Mouse (Mus musculus): Measurements from ENCODE around the gene Psmb9. TPM values are rescaled to one million over a fixed set of nuclear protein-coding genes. Genes with fewer than 3 reads are reported as not detected.

Gene Psmb9
- polyA plus RNA-seq, 1 experiment, result 4.7 TPM

GRCm38 (mm10) chr17:34206731-34207130, 19.2 kb upstream of the Psmb9 start:
- DNase-seq (ENCODE audit: extremely low spot score in 1 of 2, low spot score in 1 of 2), result no peak

GRCm38 (mm10) chr17:34205746-34206176, 18.2 kb upstream of the Psmb9 start:
- peak in 1 of 2 experiments; percentile 27 for DNase-seq (ENCODE audit: extremely low spot score in 1 of 2, low spot score in 1 of 2)

- DNase-seq (ENCODE audit: extremely low spot score in 1 of 2, low spot score in 1 of 2), result no peak
These were observed 17.6 kb upstream of the Psmb9 start for GRCm38 (mm10) chr17:34205021-34205745.

DNA sequence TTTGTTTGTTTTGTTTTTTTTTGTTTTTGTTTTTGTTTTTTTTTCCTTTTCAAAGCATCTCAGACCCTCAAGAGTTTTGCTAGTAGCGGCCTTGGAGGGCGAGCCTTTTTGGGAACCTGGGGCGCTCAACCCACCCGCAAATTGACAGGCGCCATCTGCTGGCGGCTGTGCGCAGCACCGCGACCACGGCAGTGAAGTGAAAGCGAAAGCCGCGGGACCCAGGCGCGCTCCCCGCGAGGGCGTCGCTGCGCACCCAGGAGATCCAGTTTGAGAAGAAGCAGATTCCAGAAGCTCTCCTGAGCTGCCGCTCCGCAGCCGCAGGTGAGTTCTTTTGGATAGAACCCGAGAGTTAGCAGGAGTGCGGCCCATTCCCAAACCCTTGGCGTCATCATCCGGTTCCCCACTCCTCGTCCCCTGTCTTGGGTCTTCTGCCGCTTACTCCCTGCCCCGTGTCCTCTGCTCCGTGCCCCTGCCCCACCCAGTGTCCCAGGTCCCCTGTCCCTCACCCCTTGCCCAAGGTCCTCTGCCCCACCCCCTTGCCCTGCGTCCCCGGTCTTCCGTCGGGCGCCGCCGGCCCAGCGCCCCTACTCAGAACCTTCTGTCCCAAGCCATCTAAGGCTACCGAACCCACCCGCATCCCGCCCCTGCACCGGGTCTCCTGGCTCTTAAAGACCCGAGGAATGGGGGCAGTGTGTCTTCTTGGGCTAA, 16.9 kb upstream of the Psmb9 start:
- DNase-seq (ENCODE audit: extremely low spot score in 1 of 2, low spot score in 1 of 2), result peak in 1 of 2 experiments; percentile 92

DNA sequence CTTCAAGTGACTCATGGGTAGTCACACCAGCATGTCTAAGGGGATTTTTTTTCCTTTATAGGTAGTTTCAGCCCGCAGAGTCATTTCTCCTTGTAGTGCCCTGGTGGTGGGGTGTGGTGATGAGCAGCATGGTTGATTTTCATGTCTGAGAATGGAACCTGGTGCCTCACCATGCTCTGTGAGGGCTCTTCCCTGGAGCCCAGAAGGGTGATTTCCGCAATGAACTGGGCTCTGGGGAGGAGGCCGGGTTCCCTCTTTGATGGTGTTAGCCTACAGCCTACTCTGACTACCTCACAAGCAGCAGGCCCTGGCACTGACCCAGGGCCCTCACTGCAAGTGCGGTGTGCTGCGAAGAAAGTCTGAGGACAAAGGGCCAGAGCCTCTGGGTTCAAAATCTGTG, 15.9 kb upstream of the Psmb9 start, which contains the start of gene Tap2:
Gene Tap2 (plus strand): TSS at position 84 of the 400 bp plus-strand sequence.
- no peak for DNase-seq (ENCODE audit: extremely low spot score in 1 of 2, low spot score in 1 of 2)

DNA sequence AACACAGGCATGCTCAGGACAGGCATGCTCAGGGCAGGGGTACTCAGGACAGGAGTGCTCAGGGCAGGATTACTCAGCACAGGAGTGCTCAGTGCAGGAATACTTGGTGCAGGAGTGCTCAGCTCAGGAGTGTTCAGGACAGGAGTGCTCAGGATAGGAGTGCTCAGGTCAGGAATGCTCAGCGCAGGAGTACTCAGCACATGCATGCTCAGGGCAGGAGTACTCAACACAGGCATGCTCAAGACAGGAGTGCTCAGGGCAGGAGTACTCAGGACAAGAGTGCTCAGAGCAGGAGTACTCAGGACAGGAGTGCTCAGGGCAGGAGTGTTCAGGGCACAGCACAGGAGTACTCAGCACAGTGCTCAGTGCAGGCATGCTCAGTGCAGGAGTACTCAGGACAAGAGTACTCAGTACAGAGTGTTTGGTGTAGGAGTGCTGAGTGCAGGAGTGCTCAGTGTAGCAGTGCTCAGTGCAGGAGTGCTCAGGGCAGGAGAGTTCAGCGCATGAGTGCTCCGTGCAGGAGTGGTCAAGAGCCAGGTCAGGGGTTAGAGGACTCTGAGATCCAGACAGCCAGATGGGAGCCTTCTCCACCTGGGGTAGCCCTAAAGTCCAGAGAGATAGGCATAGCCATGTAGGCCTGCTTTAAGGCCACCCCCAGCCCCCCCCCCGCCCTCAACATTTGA, 15.3 kb upstream of the Psmb9 start:
- no peak for DNase-seq (ENCODE audit: extremely low spot score in 1 of 2, low spot score in 1 of 2)

DNA sequence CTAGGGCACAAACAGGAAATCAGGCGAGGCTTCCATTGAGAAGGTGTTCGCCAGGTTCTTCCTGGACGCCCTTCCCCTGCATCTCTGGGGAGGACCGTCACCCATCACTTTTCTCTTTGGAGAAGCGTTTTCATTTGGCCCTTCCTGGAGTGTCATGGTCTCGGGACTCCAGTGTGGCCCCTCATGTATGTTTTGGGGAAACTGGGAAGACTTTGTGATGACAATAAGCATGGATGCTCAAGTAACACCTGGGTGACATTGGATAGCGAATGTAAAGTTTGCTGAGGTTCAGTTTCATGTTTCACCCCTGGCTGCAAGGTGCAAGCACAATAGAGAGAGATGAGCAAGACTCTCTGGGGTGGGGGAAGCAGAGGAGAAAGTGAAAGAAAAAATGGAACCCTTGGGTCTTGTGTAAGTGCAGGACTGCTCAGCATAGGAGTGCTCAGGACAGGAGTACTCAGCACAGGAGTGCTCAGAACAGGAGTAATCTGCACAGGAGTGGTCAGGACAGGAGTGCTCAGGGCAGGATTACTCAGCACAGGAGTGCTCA, 14.0 kb upstream of the Psmb9 start:
- DNase-seq (ENCODE audit: extremely low spot score in 1 of 2, low spot score in 1 of 2), result no peak

DNA sequence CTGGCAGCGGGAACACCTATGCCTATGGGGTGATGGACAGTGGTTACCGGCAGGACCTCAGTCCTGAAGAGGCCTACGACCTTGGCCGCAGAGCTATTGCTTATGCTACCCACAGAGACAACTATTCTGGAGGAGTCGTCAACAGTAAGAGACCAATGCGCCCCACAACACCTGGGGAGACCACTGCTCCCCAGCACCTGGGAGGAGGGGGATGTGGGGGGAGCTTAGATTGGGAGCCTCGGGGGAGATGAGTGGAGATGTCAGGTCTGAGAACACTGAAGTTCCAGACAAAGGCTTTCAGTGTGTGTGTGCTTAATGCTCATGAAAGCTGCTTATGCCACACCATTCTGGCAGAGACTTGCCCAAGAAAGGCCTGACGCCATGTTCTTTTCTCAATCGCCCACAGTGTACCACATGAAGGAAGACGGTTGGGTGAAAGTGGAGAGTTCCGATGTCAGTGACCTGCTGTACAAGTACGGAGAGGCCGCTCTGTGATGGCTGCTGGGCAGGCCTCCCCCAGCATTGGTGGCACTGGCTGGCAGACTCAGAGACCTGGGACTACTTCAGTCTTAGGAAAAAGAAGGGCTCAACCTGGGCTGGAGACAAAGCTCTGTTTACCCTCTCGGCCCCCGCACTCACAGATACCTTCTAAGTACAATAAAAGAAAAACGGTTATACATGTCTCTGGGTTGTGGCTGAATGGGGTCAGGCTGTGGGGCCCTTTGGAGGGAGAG, 13.4 kb upstream of the Psmb9 start:
- DNase-seq (ENCODE audit: extremely low spot score in 1 of 2, low spot score in 1 of 2), result no peak

DNA sequence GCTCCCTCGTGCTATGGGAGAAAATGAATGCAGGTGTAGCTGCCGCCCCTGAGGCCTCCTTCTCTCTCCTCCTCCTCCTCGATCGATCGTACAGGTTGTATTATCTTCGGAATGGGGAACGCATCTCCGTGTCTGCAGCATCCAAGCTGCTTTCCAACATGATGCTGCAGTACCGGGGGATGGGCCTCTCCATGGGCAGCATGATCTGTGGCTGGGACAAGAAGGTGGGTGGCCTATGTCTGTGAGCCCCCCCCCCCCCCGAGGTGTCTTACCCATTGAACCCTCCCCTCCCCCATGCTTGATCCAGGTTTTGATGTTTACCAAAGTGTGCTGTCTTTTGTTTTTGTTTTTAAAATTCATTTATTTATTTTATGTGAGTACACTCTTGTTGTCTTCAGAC, 12.5 kb upstream of the Psmb9 start:
- no peak for DNase-seq (ENCODE audit: extremely low spot score in 1 of 2, low spot score in 1 of 2)

DNA sequence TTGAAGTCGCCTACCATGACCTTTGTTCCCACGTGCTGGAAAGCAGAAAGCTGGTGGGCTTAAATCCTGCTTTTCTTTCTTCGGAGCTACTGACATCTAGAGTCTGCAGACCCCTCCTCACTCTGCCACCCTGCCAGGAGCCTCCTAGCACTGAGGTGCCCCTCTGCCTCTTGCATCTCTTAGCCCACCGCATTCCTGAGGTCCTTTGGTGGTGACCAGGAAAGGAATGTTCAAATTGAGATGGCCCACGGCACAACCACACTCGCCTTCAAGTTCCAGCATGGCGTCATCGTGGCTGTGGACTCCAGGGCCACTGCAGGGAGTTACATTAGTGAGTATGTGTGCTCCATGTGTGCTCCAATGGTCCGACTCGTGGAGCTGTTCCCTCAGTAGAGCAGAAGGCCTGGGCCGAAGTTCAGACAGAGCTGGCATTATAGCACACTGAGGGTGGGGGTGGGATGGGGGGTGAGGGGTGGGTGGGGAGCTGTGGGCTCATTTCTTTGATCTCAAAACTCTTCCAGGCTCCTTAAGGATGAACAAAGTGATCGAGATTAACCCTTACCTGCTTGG, 11.6 kb upstream of the Psmb9 start:
- DNase-seq (ENCODE audit: extremely low spot score in 1 of 2, low spot score in 1 of 2), result no peak

DNA sequence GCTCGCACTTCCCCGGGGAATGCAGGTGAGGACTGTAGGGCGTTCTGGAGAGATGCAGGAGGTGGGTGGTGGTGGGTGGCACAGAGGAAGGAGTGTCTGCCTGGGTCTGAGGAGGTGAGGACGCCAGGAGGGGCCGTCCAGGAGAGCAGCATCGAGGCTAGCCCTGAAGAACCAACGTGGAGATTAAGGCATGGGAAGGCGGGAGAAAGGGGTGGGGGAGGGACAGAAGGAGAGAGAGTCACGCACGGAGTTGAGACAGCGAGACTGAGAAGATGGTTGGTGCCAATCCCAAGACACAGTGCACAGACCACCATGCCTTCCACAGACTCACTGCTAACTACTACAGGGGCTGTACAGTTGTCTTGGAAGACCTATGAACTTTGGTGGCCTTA, 11.0 kb upstream of the Psmb9 start:
- no peak for DNase-seq (ENCODE audit: extremely low spot score in 1 of 2, low spot score in 1 of 2)

DNA sequence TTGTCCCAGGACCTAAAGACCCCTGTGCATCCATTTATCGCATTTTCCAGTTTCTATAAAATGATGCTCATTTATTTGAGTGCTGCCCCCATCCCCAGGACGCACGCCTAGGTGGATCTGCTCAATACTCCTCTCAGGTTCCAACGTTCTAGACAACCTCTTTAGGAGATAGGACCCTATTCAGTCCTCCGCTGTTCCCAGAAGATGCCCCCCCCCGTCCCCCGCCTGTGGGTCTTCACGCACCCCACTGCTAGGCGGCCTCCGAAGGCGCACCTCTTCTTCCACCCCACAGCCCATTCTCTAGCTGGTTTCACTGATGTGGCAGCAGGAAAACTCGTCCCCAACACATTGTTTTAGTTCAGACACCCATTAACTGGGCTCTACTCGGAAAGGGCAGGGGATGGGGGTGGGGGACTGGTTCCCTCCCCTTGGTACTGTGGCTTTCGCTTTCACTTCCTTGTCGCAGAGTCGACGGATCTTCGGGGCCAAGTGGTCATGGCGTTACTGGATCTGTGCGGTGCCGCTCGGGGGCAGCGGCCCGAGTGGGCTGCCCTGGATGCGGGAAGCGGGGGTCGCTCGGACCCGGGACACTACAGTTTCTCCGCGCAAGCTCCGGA, 10.4 kb upstream of the Psmb9 start:
- DNase-seq (ENCODE audit: extremely low spot score in 1 of 2, low spot score in 1 of 2), result no peak

- peak; percentile 78 to 91 for DNase-seq (ENCODE audit: extremely low spot score in 1 of 2, low spot score in 1 of 2)
These were observed 9.7 kb upstream of the Psmb9 start, which contains the start of gene Psmb8 for GRCm38 (mm10) chr17:34196941-34197894. Gene Psmb8, plus strand, starts transcription at chr17:34197721.

DNA sequence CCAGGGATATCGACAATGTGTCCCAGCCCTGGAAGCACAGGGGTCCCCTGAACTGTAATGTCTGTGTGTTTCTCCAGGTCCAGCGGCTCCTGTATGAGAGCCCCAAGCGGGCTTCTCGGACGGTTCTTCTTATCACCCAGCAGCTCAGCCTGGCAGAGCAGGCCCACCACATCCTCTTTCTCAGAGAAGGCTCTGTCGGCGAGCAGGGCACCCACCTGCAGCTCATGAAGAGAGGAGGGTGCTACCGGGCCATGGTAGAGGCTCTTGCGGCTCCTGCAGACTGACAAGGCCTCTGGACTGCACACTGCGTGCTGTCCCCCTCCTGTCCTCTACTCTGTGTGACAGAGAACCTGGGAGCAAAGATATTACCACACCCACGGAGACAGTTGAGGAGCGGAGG, 8.9 kb upstream of the Psmb9 start:
- no peak for DNase-seq (ENCODE audit: extremely low spot score in 1 of 2, low spot score in 1 of 2)

GRCm38 (mm10) chr17:34194723-34195122, 7.2 kb upstream of the Psmb9 start:
- DNase-seq (ENCODE audit: extremely low spot score in 1 of 2, low spot score in 1 of 2), result no peak

DNA sequence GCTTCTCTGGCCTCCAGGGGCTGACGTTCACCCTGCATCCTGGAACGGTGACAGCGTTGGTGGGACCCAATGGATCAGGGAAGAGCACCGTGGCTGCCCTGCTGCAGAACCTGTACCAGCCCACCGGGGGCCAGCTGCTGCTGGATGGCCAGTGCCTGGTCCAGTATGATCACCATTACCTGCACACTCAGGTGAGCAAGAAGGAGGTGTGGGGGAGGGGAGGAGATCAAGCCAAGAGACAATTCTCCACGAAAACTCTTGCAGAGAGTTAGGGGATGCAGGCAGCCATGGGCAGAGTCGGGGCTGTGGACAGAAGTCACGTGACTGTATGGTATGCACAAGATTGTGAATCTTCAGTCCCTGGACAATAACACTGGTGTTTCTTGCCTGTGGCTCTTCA, 5.9 kb upstream of the Psmb9 start:
- DNase-seq (ENCODE audit: extremely low spot score in 1 of 2, low spot score in 1 of 2), result no peak

- no peak for DNase-seq (ENCODE audit: extremely low spot score in 1 of 2, low spot score in 1 of 2)
These were observed 5.3 kb upstream of the Psmb9 start for GRCm38 (mm10) chr17:34192852-34193251.

GRCm38 (mm10) chr17:34188986-34189385, 1.4 kb upstream of the Psmb9 start:
- DNase-seq (ENCODE audit: extremely low spot score in 1 of 2, low spot score in 1 of 2), result no peak

DNA sequence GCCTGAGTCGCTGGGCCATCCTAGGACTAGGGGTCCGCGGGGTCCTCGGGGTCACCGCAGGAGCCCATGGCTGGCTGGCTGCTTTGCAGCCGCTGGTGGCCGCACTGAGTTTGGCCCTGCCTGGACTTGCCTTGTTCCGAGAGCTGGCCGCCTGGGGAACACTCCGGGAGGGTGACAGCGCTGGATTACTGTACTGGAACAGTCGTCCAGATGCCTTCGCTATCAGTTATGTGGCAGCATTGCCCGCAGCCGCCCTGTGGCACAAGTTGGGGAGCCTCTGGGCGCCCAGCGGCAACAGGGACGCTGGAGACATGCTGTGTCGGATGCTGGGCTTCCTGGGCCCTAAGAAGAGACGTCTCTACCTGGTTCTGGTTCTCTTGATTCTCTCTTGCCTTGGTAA, 446 bp upstream of the Psmb9 start:
- no peak for DNase-seq (ENCODE audit: extremely low spot score in 1 of 2, low spot score in 1 of 2)

All from frontal cortex, adult 2 months (tissue).